Mouse (Mus musculus) yolk sac, embryonic 10.5 days (tissue): ENCODE measurements around the gene Btf3.

ENCODE experiments used
- DNase-seq: peaks from one replicate; pipeline ENCODE4 v3.0.0-alpha.2; 2017; ENCODE audit warnings: low spot score

Btf3 gene

GRCm38 (mm10) chr13:98316480-98317245, at the start of gene Btf3:
Gene Btf3 (minus strand): TSS chr13:98317006.
- peak; percentile 93 for DNase-seq

- DNase-seq, result peak; percentile 50
Measured at GRCm38 (mm10) chr13:98365766-98366421, 49.1 kb upstream of the Btf3 start.

- no peak for DNase-seq
Measured at GRCm38 (mm10) chr13:98365081-98365480, 48.3 kb upstream of the Btf3 start.

GRCm38 (mm10) chr13:98363046-98363445, 46.2 kb upstream of the Btf3 start:
- DNase-seq, result no peak

GRCm38 (mm10) chr13:98361161-98361560, 44.4 kb upstream of the Btf3 start:
- DNase-seq, result no peak

- DNase-seq, result no peak
Measured at GRCm38 (mm10) chr13:98360391-98360790, 43.6 kb upstream of the Btf3 start.

GRCm38 (mm10) chr13:98359337-98359736, 42.5 kb upstream of the Btf3 start:
- DNase-seq, result no peak

GRCm38 (mm10) chr13:98358424-98359181, 41.8 kb upstream of the Btf3 start:
- DNase-seq, result no peak

- DNase-seq, result no peak
Measured at GRCm38 (mm10) chr13:98357433-98358423, 40.9 kb upstream of the Btf3 start.

- no peak for DNase-seq
Measured at GRCm38 (mm10) chr13:98356973-98357425, 40.2 kb upstream of the Btf3 start.

- no peak for DNase-seq
Measured at GRCm38 (mm10) chr13:98356176-98356972, 39.6 kb upstream of the Btf3 start.

- DNase-seq, result peak; percentile 33
Measured at GRCm38 (mm10) chr13:98355559-98356111, 38.8 kb upstream of the Btf3 start.

GRCm38 (mm10) chr13:98354871-98355558, 38.2 kb upstream of the Btf3 start:
- peak; percentile 43 for DNase-seq

- DNase-seq, result peak; percentile 70
Measured at GRCm38 (mm10) chr13:98354090-98354801, 37.4 kb upstream of the Btf3 start, which contains the start of gene Foxd1. Gene Foxd1 (plus strand): TSS chr13:98354242.

- DNase-seq, result no peak
Measured at GRCm38 (mm10) chr13:98353709-98354089, 36.9 kb upstream of the Btf3 start.

- no peak for DNase-seq
Measured at GRCm38 (mm10) chr13:98352381-98352975, 35.7 kb upstream of the Btf3 start.

GRCm38 (mm10) chr13:98351527-98351926, 34.7 kb upstream of the Btf3 start:
- no peak for DNase-seq

GRCm38 (mm10) chr13:98349491-98349890, 32.7 kb upstream of the Btf3 start:
- no peak for DNase-seq

GRCm38 (mm10) chr13:98340506-98340905, 23.7 kb upstream of the Btf3 start:
- DNase-seq, result no peak
